Mouse (Mus musculus): ENCODE measurements around the gene Sntb2.

The Sntb2 gene

GRCm38 (mm10) chr8:106929921-106930320 is 5.6 kb upstream of the Sntb2 start:
- no peak for DNase-seq (ENCODE audit: low spot score)

- no peak for DNase-seq (ENCODE audit: low spot score)
These were observed 3.0 kb upstream of the Sntb2 start for GRCm38 (mm10) chr8:106932376-106933065.

DNA sequence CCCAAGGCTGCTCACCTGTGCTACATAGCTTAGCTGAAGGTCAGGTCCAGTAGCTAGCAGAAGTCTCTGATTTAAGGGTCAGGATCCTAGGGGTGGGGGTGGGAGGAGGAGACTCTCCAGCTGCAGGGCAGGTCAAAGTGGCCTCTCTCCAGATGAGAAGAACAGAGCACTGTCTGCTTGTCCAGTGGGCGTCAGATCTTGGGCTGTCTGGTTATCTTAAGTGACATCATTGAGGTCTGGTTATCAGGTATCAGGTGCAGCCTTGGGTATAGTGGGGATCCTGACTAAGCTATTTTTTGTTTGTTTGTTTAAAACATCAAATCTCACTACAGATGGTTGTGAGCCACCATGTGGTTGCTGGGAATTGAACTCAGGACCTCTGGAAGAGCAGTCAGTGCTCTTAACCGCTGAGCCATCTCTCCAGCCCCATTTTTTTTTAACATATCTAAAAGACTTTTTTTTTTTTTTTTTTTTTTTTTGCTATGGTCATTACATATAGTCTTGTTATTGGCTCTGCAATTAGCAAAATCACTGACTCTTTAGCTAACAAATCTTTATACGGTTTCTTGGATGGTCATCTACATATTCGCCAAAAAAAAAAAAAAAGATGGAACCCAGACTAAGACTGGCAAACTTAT is 1.9 kb upstream of the Sntb2 start:
- DNase-seq (ENCODE audit: low spot score): no peak

- DNase-seq (ENCODE audit: low spot score): no peak
These were observed 1.1 kb upstream of the Sntb2 start for GRCm38 (mm10) chr8:106934226-106934977.

- DNase-seq (ENCODE audit: low spot score): no peak
These were observed 438 bp downstream of the Sntb2 start for GRCm38 (mm10) chr8:106935899-106936477.

- DNase-seq (ENCODE audit: low spot score): no peak
These were observed 1.0 kb downstream of the Sntb2 start for GRCm38 (mm10) chr8:106936478-106937051.

- DNase-seq (ENCODE audit: low spot score): no peak
These were observed 1.7 kb downstream of the Sntb2 start for GRCm38 (mm10) chr8:106937081-106937800.

- DNase-seq (ENCODE audit: low spot score): no peak
These were observed 6.3 kb downstream of the Sntb2 start for GRCm38 (mm10) chr8:106941806-106942205.

GRCm38 (mm10) chr8:106943874-106944418 is 8.4 kb downstream of the Sntb2 start:
- no peak for DNase-seq (ENCODE audit: low spot score)

GRCm38 (mm10) chr8:106944756-106945155 is 9.2 kb downstream of the Sntb2 start:
- no peak for DNase-seq (ENCODE audit: low spot score)

DNA sequence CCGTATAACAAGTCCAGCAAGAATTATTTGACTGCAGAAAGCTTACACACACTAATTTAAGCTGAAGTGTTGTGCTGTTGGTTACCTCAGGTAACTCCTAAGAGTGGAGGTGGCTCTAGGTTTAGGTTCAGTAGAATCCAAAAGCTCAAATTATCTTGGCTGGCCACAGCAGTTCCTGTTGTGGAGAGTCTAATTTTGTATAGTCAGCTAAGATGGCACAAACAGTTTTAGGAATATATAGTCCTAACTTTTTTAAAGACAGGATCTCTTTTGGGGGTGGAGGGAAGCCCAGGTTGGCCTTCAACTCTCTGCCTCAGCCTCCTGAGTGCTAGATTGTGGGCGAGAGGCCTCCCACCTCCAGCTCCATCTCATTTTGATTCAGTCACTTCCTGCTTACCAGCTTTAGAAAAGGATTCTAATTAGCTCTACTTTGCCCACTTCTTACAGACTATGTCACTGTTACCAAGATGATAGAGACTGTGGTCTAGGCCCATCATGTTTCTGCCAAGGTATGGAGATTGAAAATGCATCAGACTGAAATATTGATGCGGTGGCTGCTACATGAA is 13.2 kb downstream of the Sntb2 start:
- DNase-seq (ENCODE audit: low spot score): no peak

DNA sequence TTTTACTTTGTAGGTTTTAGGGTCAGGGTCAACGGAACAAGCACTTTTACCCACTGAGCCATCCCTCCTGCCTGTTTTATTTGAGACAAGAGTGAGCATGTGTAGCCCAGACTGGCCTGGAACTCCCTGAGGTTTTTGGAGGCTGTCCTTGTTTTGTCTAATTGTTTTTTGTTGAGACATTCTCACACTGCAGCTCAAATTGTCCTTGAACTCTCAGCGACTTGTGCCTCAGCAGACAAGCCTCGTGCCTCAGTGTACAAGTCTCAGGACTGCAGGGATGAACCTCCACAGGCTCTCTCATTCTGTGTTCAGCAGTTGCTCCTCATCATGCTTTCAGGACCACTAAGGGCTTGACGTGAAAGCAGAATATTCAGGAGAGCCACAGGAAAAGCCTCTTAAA is 16.2 kb downstream of the Sntb2 start:
- DNase-seq (ENCODE audit: low spot score): no peak

DNA sequence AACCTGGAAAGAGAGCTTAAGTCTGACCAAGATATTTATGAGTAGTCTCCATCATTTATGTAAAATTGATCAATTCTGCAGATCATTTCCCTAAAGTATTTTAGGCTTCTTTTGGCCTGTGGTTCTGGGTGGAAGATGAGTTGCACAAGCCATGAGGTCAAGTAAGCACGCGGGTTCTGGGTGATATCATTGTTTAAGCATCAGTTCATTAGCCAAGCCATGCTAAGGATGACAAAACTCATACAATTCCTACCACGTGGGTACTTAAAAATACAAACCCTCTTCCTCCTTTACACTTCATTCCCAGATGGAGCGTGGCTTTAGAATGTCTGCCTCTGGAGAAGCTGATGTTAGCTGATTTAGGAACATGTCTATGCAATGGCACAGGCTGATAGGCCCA is 18.0 kb downstream of the Sntb2 start:
- DNase-seq (ENCODE audit: low spot score): no peak

- no peak for DNase-seq (ENCODE audit: low spot score)
These were observed 21.5 kb downstream of the Sntb2 start for GRCm38 (mm10) chr8:106957086-106957485.

DNA sequence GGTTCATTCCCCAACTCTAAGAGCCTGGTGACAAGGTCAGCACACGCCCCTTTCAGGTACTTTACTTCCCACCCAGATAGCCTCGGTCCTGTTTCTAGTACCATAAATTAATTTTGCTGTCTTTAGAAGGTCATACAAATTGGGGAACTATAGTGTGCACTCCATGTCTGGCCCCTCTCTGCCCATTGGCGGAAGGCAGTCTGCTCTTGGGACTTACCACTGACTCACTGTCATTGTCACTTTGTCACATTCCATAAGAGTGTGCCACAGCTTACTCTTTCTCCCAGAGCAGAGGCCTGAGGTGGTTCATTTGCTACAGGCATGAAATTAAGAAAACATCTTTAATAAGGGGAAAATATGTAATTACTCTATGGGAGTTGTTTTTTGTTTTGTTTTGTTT is 22.7 kb downstream of the Sntb2 start:
- no peak for DNase-seq (ENCODE audit: low spot score)

- no peak for DNase-seq (ENCODE audit: low spot score)
These were observed 24.1 kb downstream of the Sntb2 start for GRCm38 (mm10) chr8:106959626-106960025.

DNA sequence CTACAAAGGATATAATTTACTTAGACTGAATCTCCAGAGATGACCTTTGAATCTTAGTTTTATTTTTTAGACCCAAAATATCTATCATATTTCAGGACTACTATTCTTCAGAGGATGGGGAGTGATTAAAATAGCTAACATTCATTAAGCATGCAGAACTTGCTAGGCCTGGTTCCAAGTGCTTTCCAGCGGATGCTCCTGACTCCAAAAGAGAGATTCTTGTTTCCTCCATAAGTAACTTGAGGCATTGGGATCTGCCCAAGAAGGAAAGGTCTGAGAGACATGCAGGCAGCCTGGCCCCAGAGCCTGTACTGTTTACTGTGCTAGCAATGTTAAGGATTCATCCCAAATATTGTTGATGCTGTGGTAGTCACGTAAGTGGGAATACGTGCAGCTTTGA is 26.8 kb downstream of the Sntb2 start:
- DNase-seq (ENCODE audit: low spot score): no peak

- DNase-seq (ENCODE audit: low spot score): no peak
These were observed 27.8 kb downstream of the Sntb2 start for GRCm38 (mm10) chr8:106963365-106963764.

DNA sequence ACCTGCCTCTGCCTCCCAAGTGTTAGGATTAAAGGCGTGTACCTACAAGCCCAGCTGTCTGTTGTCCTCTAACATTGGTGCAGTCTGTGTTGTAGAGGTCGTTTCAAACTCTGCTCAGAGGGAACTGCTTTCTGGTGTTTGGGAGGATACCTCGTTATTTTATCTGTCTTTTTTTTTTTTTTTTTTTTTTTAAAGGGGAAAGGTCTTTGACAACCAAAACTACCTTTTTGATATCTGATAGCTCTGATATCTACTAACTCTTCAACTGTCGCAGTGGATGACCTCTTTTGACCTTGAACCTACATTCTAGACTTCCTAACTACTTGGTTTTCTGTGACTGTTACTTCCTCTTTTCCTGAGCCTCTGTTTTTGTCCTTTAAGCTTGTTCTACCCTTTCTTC is 29.0 kb downstream of the Sntb2 start:
- DNase-seq (ENCODE audit: low spot score): no peak

GRCm38 (mm10) chr8:106969964-106970363 is 34.4 kb downstream of the Sntb2 start:
- no peak for DNase-seq (ENCODE audit: low spot score)

GRCm38 (mm10) chr8:106971916-106972315 is 36.4 kb downstream of the Sntb2 start:
- no peak for DNase-seq (ENCODE audit: low spot score)

All from c-Kit-positive CD71-positive TER-119-positive erythroid progenitor cells, embryonic 14.5 days (primary cell).